Mouse (Mus musculus) spleen, postnatal 36 days (tissue): Measurements from ENCODE around the gene Flt3l.
"Not testable (repeated sequence)": the region's sequence is repeated elsewhere in the genome, so short reads cannot be mapped to it uniquely, and the experiment has no call there.

ENCODE experiments used
- DNase-seq, 2 experiments: peaks; one replicate each; pipeline ENCODE4 v3.0.0; 2022; ENCODE audit warnings: low spot score in 2 of 2, mixed read lengths in 1 of 2

The Flt3l gene

DNA sequence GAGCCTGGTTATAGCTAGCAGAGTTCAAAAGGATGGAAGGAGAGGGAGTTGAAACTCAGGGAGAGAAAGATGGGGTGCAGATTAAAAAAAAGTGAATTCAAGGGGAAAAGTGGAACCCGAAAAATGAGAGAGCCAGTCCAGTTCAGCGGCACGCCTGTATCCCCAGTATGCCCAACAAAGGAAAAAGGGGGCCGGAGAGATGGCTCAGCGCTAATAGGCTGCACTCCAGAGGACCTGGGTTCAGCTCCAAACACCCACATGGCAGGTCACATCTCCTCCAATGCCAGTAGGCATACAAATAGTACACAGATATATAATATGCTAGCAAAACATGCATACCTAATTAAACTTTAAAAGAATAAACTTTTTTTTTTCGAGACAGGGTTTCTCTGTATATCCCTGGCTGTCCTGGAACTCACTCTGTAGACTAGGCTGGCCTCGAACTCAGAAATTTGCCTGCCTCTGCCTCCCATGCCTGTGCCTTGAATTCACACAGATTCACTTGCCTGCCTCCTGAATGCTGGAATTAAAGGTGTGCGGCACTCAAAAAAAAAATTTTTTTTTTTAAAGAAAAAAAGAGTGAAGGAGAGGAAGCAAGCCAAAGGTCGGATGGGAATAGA, 26.9 kb upstream of the Flt3l start:
- DNase-seq = no peak

DNA sequence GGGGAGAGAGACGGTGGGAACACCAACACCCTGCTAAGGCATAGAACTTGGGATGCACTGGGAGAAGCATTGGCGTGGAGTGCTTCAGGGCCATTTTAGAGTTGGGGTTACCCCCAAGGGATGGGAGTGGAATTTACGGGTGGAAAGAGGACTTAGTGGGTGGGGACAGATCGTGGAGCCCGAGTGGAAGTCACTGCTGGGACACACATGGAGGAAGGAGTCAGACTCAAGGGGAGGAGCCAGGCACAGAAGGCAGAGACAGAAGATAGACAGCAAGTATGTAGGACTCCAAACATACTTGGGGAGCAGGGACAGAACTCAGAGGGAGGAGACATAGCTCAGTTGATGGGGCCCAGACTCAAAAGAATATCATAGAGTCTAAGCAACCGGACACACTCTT, 26.3 kb upstream of the Flt3l start:
- DNase-seq = no peak

DNA sequence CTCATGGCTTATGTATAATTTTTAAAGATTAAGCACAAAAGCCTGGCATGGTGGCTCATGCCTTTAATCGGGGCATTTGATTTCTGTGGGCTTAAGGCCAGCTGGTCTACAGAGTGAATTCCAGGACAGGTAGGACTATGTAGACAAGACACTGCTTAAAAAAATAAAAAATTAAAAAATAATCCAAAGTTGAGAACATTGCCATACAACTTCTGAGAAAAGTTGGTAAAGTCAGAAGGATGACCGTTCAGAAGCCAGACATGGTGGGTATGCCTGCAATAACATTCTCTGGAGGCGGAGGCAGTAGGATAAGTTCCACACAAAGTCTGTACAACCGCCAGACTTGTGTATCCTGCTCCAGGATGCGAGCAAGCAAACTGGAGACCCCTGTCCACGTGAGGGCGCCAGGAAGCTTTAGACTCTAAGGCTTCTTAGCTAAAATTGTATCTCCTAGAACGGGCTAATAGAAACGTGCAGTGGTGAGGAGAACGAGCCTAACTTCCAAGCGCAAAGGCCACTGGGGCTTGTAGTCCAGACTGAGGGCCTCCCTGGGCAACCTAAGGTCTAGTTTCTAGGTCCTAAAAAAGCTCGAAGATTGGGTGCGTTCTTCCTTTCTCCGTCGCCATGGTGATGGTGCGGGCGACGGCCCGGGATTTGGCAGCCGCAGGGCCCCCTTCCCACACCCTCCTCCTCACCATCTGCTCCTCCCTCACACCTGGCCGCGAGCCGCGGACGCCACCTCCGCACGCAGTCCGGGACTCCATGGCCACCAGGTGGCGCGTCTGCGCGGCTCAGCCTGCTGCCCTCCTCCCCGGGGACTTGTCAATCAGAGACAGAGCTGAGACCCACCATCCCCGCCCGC, 25.6 kb upstream of the Flt3l start:
- peak; percentile 84 for DNase-seq

DNA sequence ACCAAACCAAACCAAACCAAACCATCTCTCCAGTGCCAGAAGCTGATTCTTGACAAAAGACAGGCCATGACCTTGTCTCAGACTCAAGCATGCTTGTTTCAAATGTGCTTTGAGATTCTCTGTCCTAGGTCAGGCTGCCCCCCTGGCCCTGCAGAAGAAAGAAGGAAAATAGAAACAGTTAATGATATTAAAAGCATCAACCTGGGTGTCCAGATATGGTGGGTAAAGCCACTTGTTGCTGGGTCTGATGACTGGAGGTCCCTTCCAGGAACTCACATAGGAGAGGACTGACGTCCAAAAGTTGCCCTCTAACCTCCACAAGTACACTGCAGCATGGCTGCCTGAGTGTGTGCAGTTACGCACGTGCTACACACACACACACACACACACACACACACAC, 24.6 kb upstream of the Flt3l start:
- no peak for DNase-seq

DNA sequence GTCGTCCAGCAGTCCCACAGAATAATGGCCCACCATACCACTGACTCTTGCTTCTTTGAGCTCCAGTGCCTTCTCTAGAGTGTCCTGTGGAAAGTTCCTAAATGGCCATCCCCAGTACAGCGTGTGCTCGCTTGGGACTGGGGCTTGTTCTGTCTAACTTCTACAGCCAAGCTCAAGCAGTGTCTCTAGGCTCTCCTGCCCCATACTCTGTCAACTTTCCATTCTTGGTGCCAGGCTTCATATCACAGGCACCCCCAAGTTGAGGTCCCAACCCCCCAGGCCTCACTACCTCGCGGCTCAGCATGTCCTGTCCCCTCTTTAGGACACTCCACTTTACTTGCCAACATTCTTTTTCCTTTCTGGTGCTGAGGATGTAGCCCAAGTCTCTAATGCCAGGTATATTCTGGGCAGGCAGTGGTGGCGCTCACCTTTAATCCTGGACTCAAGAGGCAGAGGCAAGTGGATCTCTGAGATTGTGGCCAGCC, 24.1 kb upstream of the Flt3l start:
- no peak for DNase-seq

DNA sequence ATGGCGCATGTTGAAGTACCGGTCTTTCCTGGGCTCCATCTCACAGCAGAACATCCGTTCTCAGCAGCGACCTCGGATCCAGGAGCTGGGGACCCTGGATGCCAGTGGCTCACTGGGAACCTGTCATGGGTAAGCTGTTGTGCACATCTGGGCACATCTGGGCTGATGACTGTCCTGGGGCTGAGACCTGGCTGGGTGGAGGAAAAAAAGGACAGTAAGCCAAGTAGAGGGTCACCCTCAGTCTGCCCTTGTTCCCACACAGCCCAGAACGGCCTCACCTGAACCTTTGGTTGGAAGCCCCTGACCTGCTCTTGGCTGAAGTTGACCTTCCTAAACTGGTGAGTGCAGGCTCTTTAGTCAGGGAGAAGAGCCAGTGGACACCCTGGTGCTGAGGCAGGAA, 22.8 kb upstream of the Flt3l start:
- DNase-seq = no peak

DNA sequence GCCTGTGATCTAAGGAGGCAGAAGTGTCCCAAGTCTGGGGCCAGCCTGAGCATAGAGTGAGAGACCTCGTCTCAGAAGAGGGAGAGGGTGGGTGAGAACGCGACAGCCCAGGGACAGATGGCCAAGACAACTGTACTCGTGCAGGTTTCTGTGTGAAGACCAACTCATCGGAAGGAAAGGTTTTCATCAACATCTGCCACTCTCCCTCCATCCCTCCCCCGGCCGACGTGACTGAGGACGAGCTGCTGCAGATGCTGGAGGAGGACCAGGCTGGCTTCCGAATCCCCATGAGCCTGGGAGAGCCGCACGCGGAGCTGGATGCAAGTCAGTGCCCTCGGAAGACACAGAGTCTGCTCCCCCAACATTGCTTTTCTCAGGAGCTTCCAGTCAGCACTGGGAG, 21.2 kb upstream of the Flt3l start:
- no peak for DNase-seq

DNA sequence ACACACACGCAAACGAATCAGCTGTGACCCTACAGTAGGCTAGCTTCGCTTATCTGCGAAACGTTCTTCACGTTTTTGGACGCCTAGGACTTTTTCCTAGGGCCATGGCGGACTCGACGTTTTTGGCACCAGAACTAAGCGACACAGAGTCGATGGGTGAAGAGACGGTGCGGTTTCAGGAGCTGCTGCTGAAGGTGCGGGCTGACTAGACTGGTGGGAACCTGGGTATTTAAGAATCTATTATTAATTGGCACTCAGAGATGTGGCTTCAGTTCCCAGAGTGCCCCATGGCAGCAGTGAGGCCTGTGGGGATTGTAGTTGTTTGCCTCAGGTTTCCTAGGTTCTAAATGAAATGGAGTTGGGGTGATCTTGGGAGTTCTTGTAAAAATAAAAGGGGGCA, 20.0 kb upstream of the Flt3l start:
- DNase-seq = no peak

DNA sequence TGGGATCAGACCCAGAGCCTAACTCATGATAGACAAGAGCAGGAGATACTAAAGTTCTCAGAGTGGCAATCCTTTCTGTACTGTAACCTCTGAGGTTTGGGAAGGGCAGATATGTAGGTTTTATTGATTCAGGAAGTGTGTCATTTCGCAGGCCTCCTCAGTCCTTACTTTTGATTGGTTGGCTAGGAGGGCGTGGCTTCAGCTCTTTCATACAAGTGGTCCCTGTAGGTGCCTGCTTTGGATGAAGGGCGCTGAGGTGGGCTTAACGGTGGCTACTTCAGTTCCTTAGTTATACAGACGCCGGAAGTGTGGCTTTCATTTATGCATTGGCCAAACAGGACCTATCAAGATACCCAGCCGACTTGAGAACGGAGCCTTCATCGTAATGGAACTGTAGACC, 19.4 kb upstream of the Flt3l start:
- DNase-seq = no peak

DNA sequence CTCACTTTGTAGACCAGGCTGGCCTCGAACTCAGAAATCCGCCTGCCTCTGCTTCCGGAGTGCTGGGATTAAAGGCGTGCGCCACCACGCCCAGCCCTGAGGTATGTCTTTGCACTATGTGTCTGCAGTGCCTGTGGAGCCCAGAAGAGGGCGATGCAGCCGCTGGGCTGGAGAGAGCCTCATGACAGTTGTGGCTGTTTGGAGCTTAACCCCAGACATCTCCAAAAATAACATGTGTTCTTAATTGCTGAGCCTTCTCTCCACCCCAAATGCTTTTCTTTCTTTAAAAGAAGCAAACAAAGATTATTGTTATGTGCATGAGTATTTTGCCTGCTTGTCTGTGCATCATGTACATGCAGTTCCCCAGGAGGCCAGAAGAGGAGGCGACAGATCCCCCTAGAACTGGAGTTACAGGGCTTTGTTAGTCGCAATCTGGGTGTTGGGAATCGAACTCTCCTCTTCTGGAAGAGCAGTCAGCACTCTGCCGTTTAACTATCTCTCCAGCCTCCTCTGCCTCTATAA, 18.8 kb upstream of the Flt3l start:
- DNase-seq = peak; percentile 32 to 44

DNA sequence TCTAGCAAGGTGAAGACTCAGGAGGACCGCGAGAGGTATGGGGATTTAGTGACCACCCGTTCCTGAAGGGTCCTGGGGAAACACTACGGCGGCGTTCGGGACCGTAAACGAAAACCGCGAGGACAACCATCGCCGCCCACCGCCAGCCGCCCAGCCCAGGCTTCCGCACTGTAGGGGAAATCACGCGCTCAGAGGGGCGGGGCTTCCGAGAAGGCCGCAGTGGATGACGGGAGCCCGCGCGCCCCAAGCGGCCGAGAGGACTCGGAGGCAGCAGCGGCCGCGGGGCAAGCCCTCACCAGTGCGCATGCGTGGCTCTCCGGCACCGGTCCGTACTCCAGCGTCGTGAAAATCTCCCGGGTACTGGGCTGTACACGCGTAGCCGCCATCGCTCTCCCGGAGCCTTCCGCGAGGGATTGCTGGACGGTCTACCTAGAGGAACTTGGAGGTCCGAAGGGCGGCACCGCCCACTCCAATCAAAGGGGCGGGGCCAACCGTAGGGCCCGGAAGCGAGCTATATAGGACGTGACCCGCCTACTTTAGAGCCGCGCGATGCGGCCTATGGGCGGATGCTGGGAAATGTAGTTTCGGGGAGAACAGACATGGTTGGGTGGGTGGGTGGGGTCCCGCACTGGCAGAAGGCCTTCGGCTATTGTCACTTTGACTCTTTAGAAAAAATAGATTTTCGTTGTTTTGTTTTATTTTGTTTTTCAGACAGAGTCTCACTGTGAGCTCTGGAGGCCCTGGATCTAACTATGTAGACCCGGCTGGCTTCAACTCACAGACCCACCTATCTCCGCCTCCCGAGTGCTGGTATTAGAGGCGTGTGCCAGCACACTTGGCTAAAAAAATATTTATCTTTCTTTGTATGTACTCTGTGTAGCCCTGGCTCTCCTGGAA, 18.1 kb upstream of the Flt3l start, which contains the start of the genes Pih1d1 and Aldh16a1:
Gene Pih1d1, plus strand, starts transcription at position 208 of the 897 bp plus-strand sequence.
Gene Aldh16a1, minus strand, starts transcription at position 489 of the 897 bp plus-strand sequence.
- peak; percentile 95 to 97 for DNase-seq

DNA sequence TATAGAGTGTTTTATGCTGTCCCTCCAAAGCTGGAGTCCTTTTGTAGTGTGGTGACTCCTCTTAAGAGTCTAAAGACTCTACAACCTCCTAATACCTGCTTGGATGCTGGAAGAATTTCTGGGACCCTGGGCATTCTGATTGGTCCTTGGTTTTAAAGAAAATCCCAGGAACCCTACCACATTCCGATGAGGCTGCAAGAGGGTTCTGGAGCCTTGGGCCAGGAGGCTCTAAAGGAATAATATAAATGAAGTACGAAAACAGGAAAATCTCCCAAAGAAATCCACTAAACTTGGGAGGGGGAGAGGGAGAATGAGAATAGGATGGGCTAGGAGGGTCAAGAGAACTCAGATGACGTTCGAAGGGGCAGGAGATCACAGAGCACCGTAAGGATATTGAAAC, 17.4 kb upstream of the Flt3l start:
- DNase-seq = no peak

DNA sequence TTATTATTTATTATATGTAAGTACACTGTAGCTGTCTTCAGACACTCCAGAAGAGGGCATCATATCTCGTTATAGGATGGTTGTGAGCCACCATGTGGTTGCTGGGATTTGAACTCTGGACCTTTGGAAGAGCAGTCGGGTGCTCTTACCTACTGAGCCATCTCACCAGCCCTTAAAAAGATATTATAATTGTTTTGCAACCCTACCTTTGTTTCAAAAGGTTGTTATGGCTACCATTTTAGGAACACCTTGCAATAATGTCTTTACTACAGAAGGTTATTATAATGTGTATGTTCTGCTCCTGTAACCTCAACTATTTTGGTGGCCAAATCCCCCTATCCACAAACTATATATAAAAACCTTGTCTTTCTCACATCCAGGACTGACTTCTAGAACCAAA, 16.8 kb upstream of the Flt3l start:
- not testable (repeated sequence) for DNase-seq

DNA sequence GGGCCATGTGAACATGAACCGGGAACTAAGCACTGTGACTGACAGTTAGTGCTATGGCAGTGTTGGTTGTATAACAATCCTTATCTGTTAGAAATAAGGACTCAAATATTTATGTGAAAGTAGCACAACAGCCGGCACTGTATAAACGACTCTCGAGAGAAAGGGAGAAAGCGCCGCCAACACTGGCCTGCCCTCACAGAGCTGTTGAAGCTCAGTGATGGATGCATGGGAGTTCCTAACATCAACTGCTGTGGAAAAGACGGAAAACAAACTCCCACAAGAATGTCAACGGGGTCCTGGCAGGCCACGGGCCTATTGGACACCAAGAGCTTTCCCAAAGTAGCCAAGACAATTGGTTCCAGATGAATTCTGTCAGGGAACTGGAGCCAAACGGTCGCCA, 15.1 kb upstream of the Flt3l start:
- DNase-seq = no peak

DNA sequence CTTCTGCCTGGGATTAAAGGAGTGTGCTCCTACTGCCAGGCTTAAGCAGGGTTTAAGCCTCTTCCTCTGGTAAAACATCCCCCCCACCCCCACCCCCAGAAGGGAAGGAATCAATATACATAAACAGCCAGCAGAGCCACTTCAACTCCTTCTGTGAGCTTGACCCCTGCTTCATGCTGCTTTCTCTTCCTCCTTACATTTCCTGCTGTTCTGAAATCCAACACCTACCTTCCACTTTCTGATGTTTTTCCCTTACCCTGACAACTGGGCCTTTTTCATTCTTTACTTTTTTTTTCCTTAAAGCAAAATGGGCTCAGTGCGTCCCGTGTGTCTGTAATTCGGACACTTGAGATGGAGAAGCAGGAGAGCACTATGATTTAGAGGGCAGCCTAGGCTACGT, 14.1 kb upstream of the Flt3l start:
- DNase-seq = no peak

DNA sequence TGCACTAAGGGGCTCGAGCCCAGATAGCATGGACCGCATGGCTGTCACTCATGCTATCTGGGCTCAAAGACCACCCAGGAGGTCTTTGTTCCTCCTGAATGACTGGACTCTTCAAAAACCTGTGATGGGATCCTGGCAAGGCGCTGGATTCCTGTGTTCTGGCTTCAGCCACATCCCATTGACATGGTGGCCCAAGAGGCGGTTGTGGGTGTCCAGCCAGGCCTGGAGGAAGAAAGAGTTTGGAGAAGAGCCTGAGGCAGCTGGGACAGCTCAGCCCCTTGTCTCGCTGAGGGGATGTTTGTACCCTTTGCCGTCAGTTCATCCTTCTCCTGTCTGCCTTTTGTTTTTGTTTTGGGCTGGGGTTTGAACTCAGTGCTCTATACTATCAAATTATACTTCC, 13.3 kb upstream of the Flt3l start:
- no peak for DNase-seq

DNA sequence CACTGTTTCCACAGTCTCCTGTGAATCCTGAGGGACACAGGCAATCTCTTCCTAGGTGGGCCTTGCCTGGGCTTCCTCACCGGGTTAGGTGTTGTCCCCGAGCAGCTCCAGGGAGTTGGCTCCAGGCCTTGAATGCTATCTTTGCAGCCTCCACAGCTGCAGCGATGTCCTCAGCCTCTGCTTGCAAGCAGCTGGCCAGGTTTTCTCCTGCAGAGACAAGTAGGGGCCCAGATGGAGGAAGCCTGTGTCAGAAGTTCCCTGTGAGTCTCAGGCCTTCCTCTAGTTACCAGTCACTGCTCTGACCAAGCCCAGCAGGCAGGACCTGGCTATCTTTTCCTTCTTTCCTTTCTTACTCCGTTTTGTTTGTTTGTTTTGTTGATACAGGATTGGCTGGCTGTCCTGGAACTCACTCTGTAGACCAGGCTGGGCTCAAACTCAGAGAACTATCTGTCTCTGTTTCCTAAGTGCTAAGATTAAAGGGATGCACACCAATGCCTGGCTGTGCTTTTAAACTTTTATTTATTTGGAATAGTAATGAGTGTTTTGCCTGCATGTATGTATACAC, 12.4 kb upstream of the Flt3l start:
- no peak for DNase-seq

DNA sequence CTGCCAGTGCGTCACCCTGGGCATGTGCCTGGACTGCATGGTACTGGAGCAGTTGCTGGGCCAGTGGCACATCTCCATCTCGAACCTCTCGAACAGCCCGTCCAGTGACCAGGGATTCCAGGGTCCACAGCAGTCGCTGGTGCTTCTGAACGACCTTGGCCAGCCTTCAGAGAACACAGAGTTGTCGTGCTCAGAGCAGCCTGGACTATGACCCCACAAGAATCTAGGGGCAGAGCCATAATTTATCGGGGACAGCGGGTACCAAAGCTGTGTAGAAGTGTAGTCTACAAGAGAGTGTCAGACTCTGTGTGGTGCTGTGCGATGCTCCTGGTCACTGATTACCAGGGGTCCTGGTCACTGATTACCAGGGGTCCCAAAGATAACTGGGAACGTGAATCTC, 11.7 kb upstream of the Flt3l start:
- DNase-seq = no peak

DNA sequence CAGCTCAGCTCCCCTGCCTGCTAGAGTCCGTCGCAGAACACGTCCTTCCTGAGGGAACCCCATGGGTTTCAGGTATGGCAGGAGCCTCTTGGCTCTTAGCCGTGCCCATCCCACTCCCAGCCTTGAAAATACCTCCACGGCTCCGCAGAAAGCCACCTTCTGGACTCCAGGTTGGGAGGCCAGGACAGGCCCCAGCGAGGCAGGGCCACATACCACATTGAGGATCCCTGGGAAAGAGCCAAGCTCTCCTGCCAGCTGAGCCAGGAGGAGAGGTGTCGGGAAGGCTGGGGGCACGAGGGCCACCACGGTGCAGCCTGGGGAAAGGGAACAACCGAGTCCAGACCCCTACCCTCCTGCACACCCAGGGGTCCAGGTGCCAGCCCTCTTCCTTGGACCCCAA, 11.0 kb upstream of the Flt3l start:
- DNase-seq = no peak

DNA sequence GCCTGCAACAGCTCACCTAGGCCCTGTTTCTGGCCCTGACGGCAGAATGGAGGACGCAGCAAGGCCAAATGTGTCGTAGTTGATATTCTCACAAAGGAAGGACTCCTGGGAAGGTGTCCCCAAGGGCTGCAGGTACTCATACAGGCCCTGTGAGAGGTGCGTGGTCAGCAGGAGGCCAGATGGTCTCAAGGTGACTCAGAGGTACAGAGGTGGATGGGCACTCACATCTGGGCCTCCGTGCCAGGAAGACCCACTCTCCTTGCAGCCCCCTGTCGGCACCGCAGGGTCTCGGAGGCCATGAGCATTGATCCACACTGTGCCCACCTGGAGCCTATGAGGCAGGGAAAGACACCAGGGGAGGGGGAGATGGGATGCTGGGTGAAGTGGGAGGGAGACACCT, 9.2 kb upstream of the Flt3l start:
- DNase-seq = no peak

DNA sequence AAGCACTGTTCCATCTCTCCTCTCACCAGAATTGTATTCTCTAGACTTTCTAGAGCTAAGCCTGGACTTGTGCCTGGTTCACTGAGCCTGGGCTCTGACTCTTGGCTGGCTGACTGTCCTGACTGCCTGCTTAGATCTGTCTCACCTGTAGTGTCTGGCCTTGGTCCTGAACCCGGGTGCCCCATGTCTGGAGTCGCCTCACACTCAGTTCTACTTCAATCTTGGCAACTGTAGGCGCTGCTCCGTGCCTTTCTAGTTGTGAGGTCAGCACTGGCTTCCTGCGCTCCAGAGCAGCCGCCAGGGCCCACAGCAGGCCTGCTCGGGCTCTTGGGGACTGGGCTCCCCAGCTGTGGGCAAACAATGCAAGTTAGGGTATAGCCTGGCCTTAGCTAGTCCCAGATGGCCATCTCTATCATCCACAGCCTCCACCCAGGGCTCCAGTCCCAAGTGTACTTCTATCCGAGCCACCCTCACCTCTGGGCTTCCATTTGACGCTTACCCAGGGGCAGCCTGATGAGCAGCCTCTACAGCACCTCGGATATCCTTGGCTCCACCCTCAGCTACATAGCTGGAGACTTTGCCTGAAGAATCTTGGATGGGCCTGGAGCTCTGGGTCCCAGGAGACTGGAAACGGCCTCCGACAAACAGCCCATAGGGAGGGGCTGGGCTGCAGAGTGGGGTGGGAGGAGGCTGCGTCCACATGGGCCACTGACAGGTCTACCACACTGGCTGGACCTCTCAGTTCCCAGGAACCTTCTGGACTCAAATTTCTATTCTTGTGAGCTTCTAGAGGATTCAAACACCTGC, 8.3 kb upstream of the Flt3l start:
- DNase-seq = no peak
